Mouse (Mus musculus) bone marrow macrophage, adult 2 months (primary cell): Measurements from ENCODE around the gene Usp17la.
"Not testable (repeated sequence)": the region's sequence is repeated elsewhere in the genome, so short reads cannot be mapped to it uniquely, and the experiment has no call there.

Experiments used
- CTCF ChIP-seq: IDR thresholded peaks from 2 replicates; pipeline ENCODE4 v1.5.1; 2012; ENCODE audit warnings: low read depth, mild to moderate bottlenecking, low read length, moderate library complexity
- POLR2A ChIP-seq: IDR thresholded peaks from 2 replicates; pipeline ENCODE4 v1.6.1; 2012; ENCODE audit warnings: mild to moderate bottlenecking, low read depth, low read length, borderline replicate concordance

- not testable (repeated sequence) for TF ChIP-seq POLR2A, CTCF
Measured at GRCm38 (mm10) chr7:104851546-104851945, 5.3 kb upstream of the Usp17la start.
